Mouse (Mus musculus): ENCODE measurements around the gene Xdh. TPM values are rescaled to one million over a fixed set of nuclear protein-coding genes. Genes with fewer than 3 reads are reported as not detected.

Xdh gene
- total and polyA plus RNA-seq, 3 experiments: 0.17 TPM; not detected in 2

DNA sequence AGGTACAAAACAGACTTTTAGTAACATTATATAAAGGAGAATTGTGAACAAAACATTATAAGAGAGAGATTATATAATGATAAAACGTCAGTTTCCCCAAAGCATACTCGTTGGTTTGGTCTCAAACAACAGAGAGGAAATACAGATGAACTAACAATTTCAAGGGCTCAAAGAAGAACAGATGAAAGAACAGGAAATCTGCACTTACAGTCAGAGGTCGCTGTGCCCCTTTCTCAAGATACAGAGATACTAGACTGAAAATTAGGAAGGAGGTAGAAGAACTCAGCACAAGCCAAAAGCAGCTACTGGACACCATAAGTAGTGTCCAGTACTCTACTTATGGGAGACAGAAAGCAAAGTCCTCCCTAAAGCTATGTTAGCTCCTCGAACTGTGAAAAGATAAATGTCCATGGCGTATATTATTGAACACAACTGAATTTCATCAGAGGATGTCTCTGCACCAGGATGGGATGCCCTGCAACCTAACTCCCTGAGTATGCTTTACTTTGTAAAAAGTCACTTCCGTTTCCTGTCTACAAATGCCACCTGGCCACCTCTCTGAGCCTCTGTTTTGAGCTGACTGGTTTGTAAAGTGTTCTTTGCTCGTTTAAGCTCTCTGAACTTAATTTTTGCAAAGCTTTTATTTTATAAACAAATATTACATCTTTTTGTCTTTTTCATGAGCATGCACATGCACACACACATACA lies 44.8 kb downstream of the Xdh start:
- Histone ChIP-seq H3K4me3 (replicated peaks in 1 of 3; ENCODE audit: low read depth in 2 of 3, low read length in 2 of 3, poor library complexity in 1 of 3) (no peak overlapping the region), H3K27ac (ENCODE audit: insufficient read depth, low read depth) (no peak overlapping the region), H3K4me2 (ENCODE audit: insufficient read depth, low read depth, poor library complexity, severe bottlenecking) (no peak overlapping the region), H3K4me1 (ENCODE audit: control insufficient read depth in 1 of 2, insufficient read depth in 2 of 2) (no peaks in the 10 kb centered on the region), H3K9me3 (replicated peaks; ENCODE audit: low read length) (no peaks in the 10 kb centered on the region), H3K27me3 (replicated peaks) (no peaks in the 10 kb centered on the region), H3K36me3 (replicated peaks in 1 of 2; ENCODE audit: control insufficient read depth in 1 of 2, insufficient read depth in 1 of 2, low read length in 1 of 2) (no peaks in the 10 kb centered on the region), H3K9ac (ENCODE audit: insufficient read depth, low read depth) (no peak overlapping the region), H3K79me2 (replicated peaks; ENCODE audit: control insufficient read depth, extremely low read depth, insufficient read depth, poor library complexity, severe bottlenecking) (no peaks in the 10 kb centered on the region)
- no peak for DNase-seq (ENCODE audit: extremely low read depth)
- dilution Hi-C loops (cut with MboI; ENCODE audit: extremely low pct_ligation_motif_present, extremely low pct_unique_long_range_greater_than_20kb, low sequenced_read_pairs) (no loop called here), in situ Hi-C loops (cut with MboI; ENCODE audit: low pct_ligation_motif_present, low pct_unique_long_range_greater_than_20kb, low sequenced_read_pairs) (no loop called here)
- TF ChIP-seq MYC (IDR thresholded peaks at IDR 0.05; ENCODE audit: low read depth, low read length) (no peak), POLR2A (IDR thresholded peaks at IDR 0.05; ENCODE audit: low read depth, low read length) (no peak), USF1 (IDR thresholded peaks at IDR 0.05; ENCODE audit: low read depth, low read length) (no peak), MEF2A (IDR thresholded peaks at IDR 0.05; ENCODE audit: borderline replicate concordance, low read depth, low read length) (no peak), BHLHE40 (IDR thresholded peaks at IDR 0.05; ENCODE audit: low read depth, low read length) (no peak), CHD1 (IDR thresholded peaks at IDR 0.05; ENCODE audit: low read depth, low read length) (no peak), TBP (conservative IDR thresholded peaks at IDR 0.05; ENCODE audit: low read depth, low read length) (no peak), MAFK (IDR thresholded peaks at IDR 0.05; ENCODE audit: insufficient replicate concordance, low read length) (no peak), ZKSCAN1 (IDR thresholded peaks at IDR 0.05; ENCODE audit: borderline replicate concordance, low read depth, low read length) (no peak), JUN (IDR thresholded peaks at IDR 0.05; ENCODE audit: insufficient read depth, low read depth, low read length) (no peak), NRF1 (IDR thresholded peaks at IDR 0.05; ENCODE audit: low read depth, low read length) (no peak), MAZ (IDR thresholded peaks at IDR 0.05; ENCODE audit: low read depth, low read length) (no peak), SMC3 (IDR thresholded peaks at IDR 0.05; ENCODE audit: low read depth, low read length) (no peak), JUND (conservative IDR thresholded peaks at IDR 0.05; ENCODE audit: low read depth, low read length) (no peak), USF2 (conservative IDR thresholded peaks at IDR 0.05; ENCODE audit: low read depth, low read length) (no peak)

DNA sequence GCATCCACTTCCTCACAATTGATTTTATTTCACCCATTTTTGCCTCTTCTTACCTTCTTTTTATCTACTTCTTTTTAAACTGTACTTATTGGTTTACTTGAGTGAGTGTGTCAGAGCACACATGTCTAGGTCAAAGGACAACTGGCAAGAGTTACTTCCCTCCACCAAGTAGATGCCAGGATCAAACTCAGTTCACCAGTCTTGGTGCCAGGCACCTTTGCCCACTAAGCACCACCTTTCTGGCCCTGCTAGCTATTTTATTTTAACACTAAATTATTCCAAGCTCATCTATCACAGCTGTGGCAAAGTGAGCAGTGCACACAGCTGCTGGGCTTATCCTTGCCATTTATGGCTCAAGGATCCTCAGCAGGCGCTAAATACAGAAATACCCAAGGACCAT lies 46.9 kb downstream of the Xdh start:
- Histone ChIP-seq H3K9ac (ENCODE audit: insufficient read depth, low read depth) (no peak overlapping the region), H3K79me2 (replicated peaks; ENCODE audit: control insufficient read depth, extremely low read depth, insufficient read depth, poor library complexity, severe bottlenecking) (no peaks in the 10 kb centered on the region), H3K27me3 (replicated peaks) (no peaks in the 10 kb centered on the region), H3K9me3 (replicated peaks; ENCODE audit: low read length) (no peaks in the 10 kb centered on the region), H3K36me3 (replicated peaks in 1 of 2; ENCODE audit: control insufficient read depth in 1 of 2, insufficient read depth in 1 of 2, low read length in 1 of 2) (no peaks in the 10 kb centered on the region), H3K4me2 (ENCODE audit: insufficient read depth, low read depth, poor library complexity, severe bottlenecking) (no peak overlapping the region), H3K4me1 (ENCODE audit: control insufficient read depth in 1 of 2, insufficient read depth in 2 of 2) (no peaks in the 10 kb centered on the region; a peak in 1 of 4 replicates), H3K27ac (ENCODE audit: insufficient read depth, low read depth) (no peak overlapping the region), H3K4me3 (replicated peaks in 1 of 3; ENCODE audit: low read depth in 2 of 3, low read length in 2 of 3, poor library complexity in 1 of 3) (no peak overlapping the region)
- in situ Hi-C loops (cut with MboI; ENCODE audit: low pct_ligation_motif_present, low pct_unique_long_range_greater_than_20kb, low sequenced_read_pairs) (no loop called here), dilution Hi-C loops (cut with MboI; ENCODE audit: extremely low pct_ligation_motif_present, extremely low pct_unique_long_range_greater_than_20kb, low sequenced_read_pairs) (no loop called here)
- TF ChIP-seq ZC3H11A (IDR thresholded peaks at IDR 0.05; ENCODE audit: low read depth, low read length) (no peak), PAX5 (IDR thresholded peaks at IDR 0.05; ENCODE audit: low read length) (no peak), RCOR1 (conservative IDR thresholded peaks at IDR 0.05; ENCODE audit: low read depth, low read length) (no peak), JUN (IDR thresholded peaks at IDR 0.05; ENCODE audit: insufficient read depth, low read depth, low read length) (no peak), MYC (IDR thresholded peaks at IDR 0.05; ENCODE audit: low read depth, low read length) (no peak), MAX (IDR thresholded peaks at IDR 0.05; ENCODE audit: low read length) (no peak), CHD2 (IDR thresholded peaks at IDR 0.05; ENCODE audit: low read length) (no peak), USF2 (conservative IDR thresholded peaks at IDR 0.05; ENCODE audit: low read depth, low read length) (no peak), KAT2A (IDR thresholded peaks at IDR 0.05; ENCODE audit: insufficient replicate concordance, low read length) (no peak), MXI1 (IDR thresholded peaks at IDR 0.05; ENCODE audit: low read depth, low read length) (no peak), NRF1 (IDR thresholded peaks at IDR 0.05; ENCODE audit: low read depth, low read length) (no peak), ZKSCAN1 (IDR thresholded peaks at IDR 0.05; ENCODE audit: borderline replicate concordance, low read depth, low read length) (no peak), USF1 (IDR thresholded peaks at IDR 0.05; ENCODE audit: low read depth, low read length) (no peak), TBP (conservative IDR thresholded peaks at IDR 0.05; ENCODE audit: low read depth, low read length) (no peak), CHD1 (IDR thresholded peaks at IDR 0.05; ENCODE audit: low read depth, low read length) (no peak), UBTF (IDR thresholded peaks at IDR 0.05; ENCODE audit: low read depth, low read length) (no peak)
- no peak for DNase-seq (ENCODE audit: extremely low read depth)
